Mouse (Mus musculus) CH12.LX (cell line): ENCODE data around the gene Tomm6.
"Not testable (repeated sequence)": the region's sequence is repeated elsewhere in the genome, so short reads cannot be mapped to it uniquely, and the experiment has no call there.

Experiments used
- CTCF ChIP-seq, 2 experiments: IDR thresholded peaks in 1 of 2; conservative IDR thresholded peaks in 1 of 2; 2 replicates each; pipeline ENCODE4 v1.5.1; 2011 to 2012; ENCODE audit warnings: low read depth in 2 of 2, low read length in 2 of 2, improper control_type of control experiment in 1 of 2, inconsistent platforms in 1 of 2, mild to moderate bottlenecking in 1 of 2, moderate library complexity in 1 of 2
- GABPA ChIP-seq: IDR thresholded peaks from 2 replicates; pipeline ENCODE4 v1.6.1; 2012; ENCODE audit warnings: low read depth, low read length, improper control_type of control experiment, inconsistent platforms; ENCODE audit not compliant: insufficient replicate concordance
- MAX ChIP-seq: IDR thresholded peaks from 2 replicates; pipeline ENCODE4 v1.6.1; 2011; ENCODE audit warnings: low read length, improper control_type of control experiment
- MAZ ChIP-seq: IDR thresholded peaks from 2 replicates; pipeline ENCODE4 v1.6.1; 2012; ENCODE audit warnings: low read depth, mild to moderate bottlenecking, inconsistent platforms, low read length, improper control_type of control experiment, moderate library complexity
- MXI1 ChIP-seq: IDR thresholded peaks from 2 replicates; pipeline ENCODE4 v1.6.1; 2011; ENCODE audit warnings: mild to moderate bottlenecking, low read depth, low read length, improper control_type of control experiment
- POLR2A ChIP-seq: IDR thresholded peaks from 2 replicates; pipeline ENCODE4 v1.6.1; 2011; ENCODE audit warnings: low read depth, mild to moderate bottlenecking, improper control_type of control experiment, low read length
- USF1 ChIP-seq: IDR thresholded peaks from 2 replicates; pipeline ENCODE4 v1.6.1; 2014; ENCODE audit warnings: low read depth, mild to moderate bottlenecking, inconsistent platforms, low read length, improper control_type of control experiment
- ZNF384 ChIP-seq: IDR thresholded peaks from 2 replicates; pipeline ENCODE4 v1.6.1; 2012; ENCODE audit warnings: low read depth, low read length, improper control_type of control experiment, inconsistent platforms

DNA sequence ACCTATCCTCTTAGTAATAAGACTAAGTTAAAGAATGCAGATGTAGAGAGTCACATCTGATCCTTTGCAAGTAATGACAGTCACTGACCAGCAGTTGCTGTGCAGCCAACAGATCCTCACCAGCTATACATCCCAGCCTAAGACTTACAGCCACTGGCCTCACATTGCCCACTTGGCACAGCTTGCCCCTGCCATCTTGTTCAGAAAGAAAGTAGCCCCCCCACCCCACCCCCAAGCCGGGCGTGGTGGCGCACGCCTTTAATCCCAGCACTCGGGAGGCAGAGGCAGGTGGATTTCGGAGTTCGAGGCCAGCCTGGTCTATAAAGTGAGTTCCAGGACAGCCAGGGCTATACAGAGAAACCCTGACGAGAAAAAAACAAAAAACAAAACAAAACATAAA is 33.8 kb downstream of the Tomm6 start:
- TF ChIP-seq POLR2A; MAZ; GABPA; MXI1; CTCF (conservative IDR thresholded peaks at IDR 0.05 in 1 of 2, IDR thresholded peaks at IDR 0.05 in 1 of 2; ENCODE audit: low read depth in 2 of 2, low read length in 2 of 2); MAX; USF1; ZNF384: not testable (repeated sequence)
